Mouse (Mus musculus): ENCODE data around the gene Pkib. TPM values are rescaled to one million over a fixed set of nuclear protein-coding genes. Genes with fewer than 3 reads are reported as not detected.

Gene Pkib
- polyA plus RNA-seq, 1 experiment from 2014 or later: 2.3 TPM

GRCm38 (mm10) chr10:57636970-57637369 is 5.2 kb downstream of the Pkib start:
- H3K9me3 ChIP-seq (replicated peaks; ENCODE audit: control insufficient read depth, low read length): no peaks in the 10 kb centered on the region
- 54% methylated on average over 4 of the region's 4 CpGs for WGBS
- no peak overlapping the region for H3K9ac ChIP-seq (ENCODE audit: low read length)
- H3K36me3 ChIP-seq (ENCODE audit: control insufficient read depth, insufficient read depth, low read length): no peaks in the 10 kb centered on the region
- H3K4me2 ChIP-seq (ENCODE audit: low read depth, low read length): no peak overlapping the region
- no peak overlapping the region for H3K4me3 ChIP-seq (replicated peaks; ENCODE audit: low read length)
- H3K27ac ChIP-seq (ENCODE audit: low read length): no peak overlapping the region
- no peaks in the 10 kb centered on the region for H3K27me3 ChIP-seq (ENCODE audit: control insufficient read depth, insufficient read depth, low read length)
- no peak for ATAC-seq (ENCODE audit: insufficient read depth, low FRiP score)
- H3K4me1 ChIP-seq (ENCODE audit: control insufficient read depth, insufficient read depth, low read length): no peaks in the 10 kb centered on the region

- Histone ChIP-seq H3K4me1 (ENCODE audit: control insufficient read depth, insufficient read depth, low read length) (no peaks in the 10 kb centered on the region), H3K36me3 (ENCODE audit: control insufficient read depth, insufficient read depth, low read length) (no peaks in the 10 kb centered on the region), H3K27ac (ENCODE audit: low read length) (no peak overlapping the region), H3K27me3 (ENCODE audit: control insufficient read depth, insufficient read depth, low read length) (no peaks in the 10 kb centered on the region), H3K9ac (ENCODE audit: low read length) (no peak overlapping the region), H3K4me2 (ENCODE audit: low read depth, low read length) (no peak overlapping the region), H3K4me3 (replicated peaks; ENCODE audit: low read length) (no peak overlapping the region), H3K9me3 (replicated peaks; ENCODE audit: control insufficient read depth, low read length) (no peaks in the 10 kb centered on the region)
- 68% methylated on average over 4 of the region's 4 CpGs for WGBS
- no peak for ATAC-seq (ENCODE audit: insufficient read depth, low FRiP score)
These were observed 6.5 kb downstream of the Pkib start for GRCm38 (mm10) chr10:57638250-57638649.

GRCm38 (mm10) chr10:57639540-57639939 is 7.8 kb downstream of the Pkib start:
- Histone ChIP-seq H3K4me3 (replicated peaks; ENCODE audit: low read length) (no peak overlapping the region), H3K4me1 (ENCODE audit: control insufficient read depth, insufficient read depth, low read length) (no peaks in the 10 kb centered on the region), H3K4me2 (ENCODE audit: low read depth, low read length) (no peak overlapping the region), H3K27ac (ENCODE audit: low read length) (no peak overlapping the region), H3K9me3 (replicated peaks; ENCODE audit: control insufficient read depth, low read length) (no peaks in the 10 kb centered on the region), H3K36me3 (ENCODE audit: control insufficient read depth, insufficient read depth, low read length) (no peaks in the 10 kb centered on the region), H3K27me3 (ENCODE audit: control insufficient read depth, insufficient read depth, low read length) (no peaks in the 10 kb centered on the region), H3K9ac (ENCODE audit: low read length) (no peak overlapping the region)
- 63% methylated on average over 3 of the region's 3 CpGs for WGBS
- ATAC-seq (ENCODE audit: insufficient read depth, low FRiP score): no peak

GRCm38 (mm10) chr10:57653297-57653696 is 21.5 kb downstream of the Pkib start:
- Histone ChIP-seq H3K4me3 (replicated peaks; ENCODE audit: low read length) (no peak overlapping the region), H3K27me3 (ENCODE audit: control insufficient read depth, insufficient read depth, low read length) (no peaks in the 10 kb centered on the region), H3K27ac (ENCODE audit: low read length) (no peak overlapping the region), H3K4me1 (ENCODE audit: control insufficient read depth, insufficient read depth, low read length) (no peaks in the 10 kb centered on the region), H3K9ac (ENCODE audit: low read length) (no peak overlapping the region), H3K4me2 (ENCODE audit: low read depth, low read length) (no peak overlapping the region), H3K36me3 (ENCODE audit: control insufficient read depth, insufficient read depth, low read length) (no peaks in the 10 kb centered on the region), H3K9me3 (replicated peaks; ENCODE audit: control insufficient read depth, low read length) (no peaks in the 10 kb centered on the region)
- ATAC-seq (ENCODE audit: insufficient read depth, low FRiP score): no peak
- 81% methylated on average over 1 of the region's 1 CpGs for whole genome bisulfite sequencing

GRCm38 (mm10) chr10:57660505-57660904 is 28.7 kb downstream of the Pkib start:
- no peak overlapping the region for H3K4me2 ChIP-seq (ENCODE audit: low read depth, low read length)
- no peak for ATAC-seq (ENCODE audit: insufficient read depth, low FRiP score)
- no peaks in the 10 kb centered on the region for H3K9me3 ChIP-seq (replicated peaks; ENCODE audit: control insufficient read depth, low read length)
- no peaks in the 10 kb centered on the region for H3K27me3 ChIP-seq (ENCODE audit: control insufficient read depth, insufficient read depth, low read length)
- no peaks in the 10 kb centered on the region for H3K36me3 ChIP-seq (ENCODE audit: control insufficient read depth, insufficient read depth, low read length)
- no peak overlapping the region for H3K9ac ChIP-seq (ENCODE audit: low read length)
- H3K4me1 ChIP-seq (ENCODE audit: control insufficient read depth, insufficient read depth, low read length): no peaks in the 10 kb centered on the region
- H3K27ac ChIP-seq (ENCODE audit: low read length): no peak overlapping the region
- no peak overlapping the region for H3K4me3 ChIP-seq (replicated peaks; ENCODE audit: low read length)
- 82% methylated on average over 3 of the region's 3 CpGs for WGBS

GRCm38 (mm10) chr10:57663758-57664157 is 32.0 kb downstream of the Pkib start:
- H3K4me1 ChIP-seq (ENCODE audit: control insufficient read depth, insufficient read depth, low read length): no peaks in the 10 kb centered on the region

GRCm38 (mm10) chr10:57664253-57664652 is 32.5 kb downstream of the Pkib start:
- H3K4me3 ChIP-seq (replicated peaks; ENCODE audit: low read length): no peak overlapping the region
- H3K27ac ChIP-seq (ENCODE audit: low read length): no peak overlapping the region
- no peak for ATAC-seq (ENCODE audit: insufficient read depth, low FRiP score)
- 87% methylated on average over 2 of the region's 2 CpGs for WGBS
- no peaks in the 10 kb centered on the region for H3K4me1 ChIP-seq (ENCODE audit: control insufficient read depth, insufficient read depth, low read length)
- no peaks in the 10 kb centered on the region for H3K36me3 ChIP-seq (ENCODE audit: control insufficient read depth, insufficient read depth, low read length)
- H3K27me3 ChIP-seq (ENCODE audit: control insufficient read depth, insufficient read depth, low read length): no peaks in the 10 kb centered on the region
- no peaks in the 10 kb centered on the region for H3K9me3 ChIP-seq (replicated peaks; ENCODE audit: control insufficient read depth, low read length)
- no peak overlapping the region for H3K4me2 ChIP-seq (ENCODE audit: low read depth, low read length)
- H3K9ac ChIP-seq (ENCODE audit: low read length): no peak overlapping the region

More at GRCm38 (mm10) chr10:57663758-57664157, 32.0 kb downstream of the Pkib start:
- 82% methylated on average over 1 of the region's 1 CpGs for WGBS
- Histone ChIP-seq H3K36me3 (ENCODE audit: control insufficient read depth, insufficient read depth, low read length) (no peaks in the 10 kb centered on the region), H3K9ac (ENCODE audit: low read length) (no peak overlapping the region), H3K4me3 (replicated peaks; ENCODE audit: low read length) (no peak overlapping the region), H3K4me2 (ENCODE audit: low read depth, low read length) (no peak overlapping the region), H3K27ac (ENCODE audit: low read length) (no peak overlapping the region), H3K9me3 (replicated peaks; ENCODE audit: control insufficient read depth, low read length) (no peaks in the 10 kb centered on the region), H3K27me3 (ENCODE audit: control insufficient read depth, insufficient read depth, low read length) (no peaks in the 10 kb centered on the region)
- ATAC-seq (ENCODE audit: insufficient read depth, low FRiP score): no peak

GRCm38 (mm10) chr10:57675740-57676139 is 44.0 kb downstream of the Pkib start:
- Histone ChIP-seq H3K9ac (ENCODE audit: low read length) (no peak overlapping the region), H3K27me3 (ENCODE audit: control insufficient read depth, insufficient read depth, low read length) (no peaks in the 10 kb centered on the region), H3K4me2 (ENCODE audit: low read depth, low read length) (no peak overlapping the region), H3K4me1 (ENCODE audit: control insufficient read depth, insufficient read depth, low read length) (no peaks in the 10 kb centered on the region), H3K27ac (ENCODE audit: low read length) (no peak overlapping the region), H3K36me3 (ENCODE audit: control insufficient read depth, insufficient read depth, low read length) (no peaks in the 10 kb centered on the region), H3K4me3 (replicated peaks; ENCODE audit: low read length) (no peak overlapping the region), H3K9me3 (replicated peaks; ENCODE audit: control insufficient read depth, low read length) (no peaks in the 10 kb centered on the region)
- no peak for ATAC-seq (ENCODE audit: insufficient read depth, low FRiP score)

- Histone ChIP-seq H3K4me2 (ENCODE audit: low read depth, low read length) (no peak overlapping the region), H3K4me3 (replicated peaks; ENCODE audit: low read length) (no peak overlapping the region), H3K27me3 (ENCODE audit: control insufficient read depth, insufficient read depth, low read length) (no peaks in the 10 kb centered on the region), H3K9me3 (replicated peaks; ENCODE audit: control insufficient read depth, low read length) (no peaks in the 10 kb centered on the region), H3K27ac (ENCODE audit: low read length) (no peak overlapping the region), H3K4me1 (ENCODE audit: control insufficient read depth, insufficient read depth, low read length) (no peaks in the 10 kb centered on the region), H3K9ac (ENCODE audit: low read length) (no peak overlapping the region), H3K36me3 (ENCODE audit: control insufficient read depth, insufficient read depth, low read length) (no peaks in the 10 kb centered on the region)
- no peak for ATAC-seq (ENCODE audit: insufficient read depth, low FRiP score)
- 72% methylated on average over 3 of the region's 3 CpGs for WGBS
These were observed 56.2 kb downstream of the Pkib start for GRCm38 (mm10) chr10:57687999-57688398.

GRCm38 (mm10) chr10:57690161-57690560 is 58.4 kb downstream of the Pkib start:
- Histone ChIP-seq H3K9me3 (replicated peaks; ENCODE audit: control insufficient read depth, low read length) (no peaks in the 10 kb centered on the region), H3K27ac (ENCODE audit: low read length) (no peak overlapping the region), H3K36me3 (ENCODE audit: control insufficient read depth, insufficient read depth, low read length) (no peaks in the 10 kb centered on the region), H3K4me2 (ENCODE audit: low read depth, low read length) (no peak overlapping the region), H3K4me1 (ENCODE audit: control insufficient read depth, insufficient read depth, low read length) (no peaks in the 10 kb centered on the region), H3K9ac (ENCODE audit: low read length) (no peak overlapping the region), H3K4me3 (replicated peaks; ENCODE audit: low read length) (no peak overlapping the region), H3K27me3 (ENCODE audit: control insufficient read depth, insufficient read depth, low read length) (no peaks in the 10 kb centered on the region)
- 69% methylated on average over 2 of the region's 2 CpGs for WGBS
- ATAC-seq (ENCODE audit: insufficient read depth, low FRiP score): no peak
